Mouse (Mus musculus): Measurements from ENCODE around the gene Ptbp1. TPM values are rescaled to one million over a fixed set of nuclear protein-coding genes. Genes with fewer than 3 reads are reported as not detected.

The Ptbp1 gene
- polyA plus RNA-seq, 1 experiment: 695 TPM

DNA sequence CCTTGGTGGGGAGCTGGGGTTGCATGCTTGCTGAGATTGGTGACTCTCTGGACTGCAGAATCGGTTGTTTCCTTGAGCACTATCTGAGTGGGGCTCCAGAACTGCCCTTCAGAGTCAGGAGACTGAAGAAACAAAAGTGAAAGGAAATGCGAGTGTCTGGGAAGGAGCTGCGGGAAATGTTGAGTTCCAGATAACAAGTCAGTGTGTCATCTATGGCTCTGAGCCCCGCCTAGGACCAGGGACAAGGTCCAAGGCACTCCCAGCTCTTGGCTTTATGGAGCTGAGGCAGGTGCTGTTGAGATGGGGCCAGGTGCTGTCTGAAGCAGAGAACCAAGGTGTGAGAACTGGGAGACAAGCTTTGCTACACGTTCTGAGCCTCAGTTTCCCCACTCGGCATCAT, 29.8 kb upstream of the Ptbp1 start:
- H3K27ac ChIP-seq (ENCODE audit: insufficient read depth, low read length): no peak overlapping the region
- H3K4me1 ChIP-seq (ENCODE audit: control insufficient read depth, insufficient read depth, low read length): peaks cover 15% of the 10 kb centered on the region
- no peaks in the 10 kb centered on the region for H3K36me3 ChIP-seq (ENCODE audit: control insufficient read depth, insufficient read depth, low read length, poor library complexity, severe bottlenecking)
- H3K9ac ChIP-seq (ENCODE audit: low read depth, poor library complexity, severe bottlenecking): no peak overlapping the region
- H3K4me3 ChIP-seq (ENCODE audit: low read depth, low read length): no peak overlapping the region
- TF ChIP-seq CTCF (IDR thresholded peaks at IDR 0.05; ENCODE audit: low read depth, low read length): no peak
- TF ChIP-seq EP300 (IDR thresholded peaks at IDR 0.05; ENCODE audit: insufficient read depth, low read depth, low read length): no peak
- H3K27me3 ChIP-seq (ENCODE audit: control insufficient read depth, insufficient read depth, low read length, poor library complexity, severe bottlenecking): no peaks in the 10 kb centered on the region
- H3K9me3 ChIP-seq (replicated peaks; ENCODE audit: control insufficient read depth, insufficient read depth, low read length, poor library complexity, severe bottlenecking): no peaks in the 10 kb centered on the region

DNA sequence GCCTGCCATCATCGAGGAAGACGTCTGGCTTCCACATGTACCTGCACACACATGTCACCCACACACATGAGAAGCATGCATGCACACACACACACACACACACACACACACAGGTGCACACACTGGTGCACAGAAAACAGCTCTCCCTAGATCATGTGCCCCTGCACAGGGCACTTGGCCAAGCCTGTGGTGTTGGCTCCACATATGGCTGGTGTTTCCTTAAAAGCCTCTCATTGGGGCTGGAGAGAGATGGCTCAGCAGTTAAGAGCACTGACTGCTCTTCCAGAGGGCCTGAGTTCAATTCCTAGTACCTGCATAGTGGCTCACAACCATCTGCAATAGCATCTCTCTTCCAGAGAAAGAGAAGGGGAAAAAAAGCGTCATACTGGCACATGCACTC, 22.6 kb upstream of the Ptbp1 start:
- H3K9ac ChIP-seq (ENCODE audit: low read depth, poor library complexity, severe bottlenecking): no peak overlapping the region
- no peaks in the 10 kb centered on the region for H3K9me3 ChIP-seq (replicated peaks; ENCODE audit: control insufficient read depth, insufficient read depth, low read length, poor library complexity, severe bottlenecking)
- no peak overlapping the region for H3K4me3 ChIP-seq (ENCODE audit: low read depth, low read length)
- no peak overlapping the region for H3K27ac ChIP-seq (ENCODE audit: insufficient read depth, low read length)
- no peaks in the 10 kb centered on the region for H3K27me3 ChIP-seq (ENCODE audit: control insufficient read depth, insufficient read depth, low read length, poor library complexity, severe bottlenecking)
- H3K36me3 ChIP-seq (ENCODE audit: control insufficient read depth, insufficient read depth, low read length, poor library complexity, severe bottlenecking): no peaks in the 10 kb centered on the region
- no peaks in the 10 kb centered on the region for H3K4me1 ChIP-seq (ENCODE audit: control insufficient read depth, insufficient read depth, low read length)
- no peak for TF ChIP-seq CTCF (IDR thresholded peaks at IDR 0.05; ENCODE audit: low read depth, low read length)
- no peak for TF ChIP-seq EP300 (IDR thresholded peaks at IDR 0.05; ENCODE audit: insufficient read depth, low read depth, low read length)
- TF ChIP-seq POLR2A (IDR thresholded peaks at IDR 0.05; ENCODE audit: insufficient read depth, low read length): no peak

DNA sequence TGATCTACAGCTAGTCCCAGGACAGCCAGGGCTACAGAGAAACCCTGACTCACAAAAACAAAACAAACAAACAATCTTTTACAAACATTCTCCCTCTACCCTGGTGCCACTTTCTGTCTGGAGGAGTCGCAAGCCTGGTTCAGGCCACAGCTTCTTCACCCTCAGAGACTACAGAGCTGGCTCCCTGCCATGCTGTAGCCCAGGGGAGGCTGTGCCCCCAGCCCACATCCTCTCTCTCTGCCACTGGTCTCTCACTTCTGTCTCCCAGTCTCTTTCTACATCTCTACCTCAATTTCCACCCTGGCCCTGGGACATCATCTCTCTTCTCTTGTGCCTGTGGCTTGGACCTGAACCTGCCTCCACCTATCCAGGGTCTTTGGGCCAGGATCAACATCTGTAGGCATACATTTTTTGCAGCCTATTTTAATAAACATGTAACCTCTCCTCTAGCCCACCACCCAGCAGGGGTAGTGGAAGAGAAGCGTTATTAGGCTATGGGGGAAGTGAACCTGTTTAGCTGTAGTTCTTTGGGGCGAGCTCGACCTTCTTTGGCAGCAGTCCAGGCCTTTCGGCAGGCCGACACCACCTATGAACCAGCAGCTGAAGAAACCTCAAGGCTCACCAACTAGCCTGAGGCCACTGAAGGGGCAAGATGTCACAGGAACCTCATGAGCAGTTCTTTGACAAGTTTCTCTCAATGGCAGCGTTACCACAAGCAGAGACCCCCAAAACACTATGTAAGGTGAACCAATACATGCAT, 22.0 kb upstream of the Ptbp1 start:
- Histone ChIP-seq H3K27ac (ENCODE audit: insufficient read depth, low read length) (no peak overlapping the region), H3K27me3 (ENCODE audit: control insufficient read depth, insufficient read depth, low read length, poor library complexity, severe bottlenecking) (no peaks in the 10 kb centered on the region), H3K36me3 (ENCODE audit: control insufficient read depth, insufficient read depth, low read length, poor library complexity, severe bottlenecking) (no peaks in the 10 kb centered on the region), H3K4me3 (ENCODE audit: low read depth, low read length) (no peak overlapping the region), H3K9ac (ENCODE audit: low read depth, poor library complexity, severe bottlenecking) (no peak overlapping the region), H3K4me1 (ENCODE audit: control insufficient read depth, insufficient read depth, low read length) (no peaks in the 10 kb centered on the region), H3K9me3 (replicated peaks; ENCODE audit: control insufficient read depth, insufficient read depth, low read length, poor library complexity, severe bottlenecking) (no peaks in the 10 kb centered on the region)
- TF ChIP-seq CTCF (IDR thresholded peaks at IDR 0.05; ENCODE audit: low read depth, low read length): no peak

- TF ChIP-seq EP300 (IDR thresholded peaks at IDR 0.05; ENCODE audit: insufficient read depth, low read depth, low read length) (no peak), POLR2A (IDR thresholded peaks at IDR 0.05; ENCODE audit: insufficient read depth, low read length) (no peak), CTCF (IDR thresholded peaks at IDR 0.05; ENCODE audit: low read depth, low read length) (no peak)
- Histone ChIP-seq H3K9ac (ENCODE audit: low read depth, poor library complexity, severe bottlenecking) (no peak overlapping the region), H3K4me3 (ENCODE audit: low read depth, low read length) (no peak overlapping the region), H3K36me3 (ENCODE audit: control insufficient read depth, insufficient read depth, low read length, poor library complexity, severe bottlenecking) (no peaks in the 10 kb centered on the region), H3K27me3 (ENCODE audit: control insufficient read depth, insufficient read depth, low read length, poor library complexity, severe bottlenecking) (no peaks in the 10 kb centered on the region), H3K4me1 (ENCODE audit: control insufficient read depth, insufficient read depth, low read length) (no peaks in the 10 kb centered on the region), H3K27ac (ENCODE audit: insufficient read depth, low read length) (no peak overlapping the region), H3K9me3 (replicated peaks; ENCODE audit: control insufficient read depth, insufficient read depth, low read length, poor library complexity, severe bottlenecking) (no peaks in the 10 kb centered on the region)
Measured at GRCm38 (mm10) chr10:79832786-79833181, 21.4 kb upstream of the Ptbp1 start.

DNA sequence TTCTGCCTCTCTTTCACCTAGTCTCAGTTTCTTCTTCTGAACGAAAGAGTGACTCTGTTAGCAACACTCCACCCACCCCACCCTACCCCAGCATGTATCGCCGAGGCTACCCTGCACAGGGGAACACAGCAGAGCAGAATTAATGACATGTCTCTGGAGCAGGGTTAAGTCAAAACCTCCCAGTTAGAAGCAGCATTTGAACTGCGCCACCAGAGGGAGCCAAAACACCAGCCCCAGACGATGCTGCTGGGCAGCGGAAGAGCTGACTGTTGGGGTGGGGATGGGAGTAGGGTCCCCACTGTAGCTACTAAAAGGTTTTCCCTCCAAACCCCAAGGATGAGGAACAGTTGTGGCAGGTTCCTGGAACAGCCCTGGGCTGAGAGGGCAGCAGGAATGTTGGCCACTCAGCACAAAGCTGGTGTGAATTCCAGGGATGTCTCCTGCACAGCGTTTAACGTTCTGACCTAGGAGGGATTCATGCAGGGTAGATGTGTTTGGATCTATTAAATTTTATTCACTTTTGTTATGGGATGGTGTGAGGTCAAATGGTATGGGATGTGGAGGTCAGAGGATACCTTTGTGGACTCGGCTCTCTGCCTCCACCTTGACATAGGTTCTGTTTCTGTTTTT, 19.3 kb upstream of the Ptbp1 start:
- H3K9me3 ChIP-seq (replicated peaks; ENCODE audit: control insufficient read depth, insufficient read depth, low read length, poor library complexity, severe bottlenecking): no peaks in the 10 kb centered on the region
- TF ChIP-seq POLR2A (IDR thresholded peaks at IDR 0.05; ENCODE audit: insufficient read depth, low read length) (no peak), CTCF (IDR thresholded peaks at IDR 0.05; ENCODE audit: low read depth, low read length) (peak; percentile 98), EP300 (IDR thresholded peaks at IDR 0.05; ENCODE audit: insufficient read depth, low read depth, low read length) (0 out of 2 replicates have a peak, but pooled peaks have one; percentile 7)
- H3K9ac ChIP-seq (ENCODE audit: low read depth, poor library complexity, severe bottlenecking): no peak overlapping the region
- H3K4me3 ChIP-seq (ENCODE audit: low read depth, low read length): no peak overlapping the region
- no peak overlapping the region for H3K27ac ChIP-seq (ENCODE audit: insufficient read depth, low read length)
- H3K4me1 ChIP-seq (ENCODE audit: control insufficient read depth, insufficient read depth, low read length): no peaks in the 10 kb centered on the region
- no peaks in the 10 kb centered on the region for H3K27me3 ChIP-seq (ENCODE audit: control insufficient read depth, insufficient read depth, low read length, poor library complexity, severe bottlenecking)
- H3K36me3 ChIP-seq (ENCODE audit: control insufficient read depth, insufficient read depth, low read length, poor library complexity, severe bottlenecking): no peaks in the 10 kb centered on the region

GRCm38 (mm10) chr10:79836918-79837317, 17.3 kb upstream of the Ptbp1 start:
- H3K36me3 ChIP-seq (ENCODE audit: control insufficient read depth, insufficient read depth, low read length, poor library complexity, severe bottlenecking): no peaks in the 10 kb centered on the region
- no peaks in the 10 kb centered on the region for H3K4me1 ChIP-seq (ENCODE audit: control insufficient read depth, insufficient read depth, low read length)
- no peaks in the 10 kb centered on the region for H3K27me3 ChIP-seq (ENCODE audit: control insufficient read depth, insufficient read depth, low read length, poor library complexity, severe bottlenecking)
- TF ChIP-seq POLR2A (IDR thresholded peaks at IDR 0.05; ENCODE audit: insufficient read depth, low read length) (no peak), CTCF (IDR thresholded peaks at IDR 0.05; ENCODE audit: low read depth, low read length) (no peak), EP300 (IDR thresholded peaks at IDR 0.05; ENCODE audit: insufficient read depth, low read depth, low read length) (no peak)
- H3K4me3 ChIP-seq (ENCODE audit: low read depth, low read length): no peak overlapping the region
- H3K9me3 ChIP-seq (replicated peaks; ENCODE audit: control insufficient read depth, insufficient read depth, low read length, poor library complexity, severe bottlenecking): no peaks in the 10 kb centered on the region
- no peak overlapping the region for H3K9ac ChIP-seq (ENCODE audit: low read depth, poor library complexity, severe bottlenecking)
- no peak overlapping the region for H3K27ac ChIP-seq (ENCODE audit: insufficient read depth, low read length)
